9 mouse cellular contexts compared by ENCODE assay signal in the genomic region with DNA sequence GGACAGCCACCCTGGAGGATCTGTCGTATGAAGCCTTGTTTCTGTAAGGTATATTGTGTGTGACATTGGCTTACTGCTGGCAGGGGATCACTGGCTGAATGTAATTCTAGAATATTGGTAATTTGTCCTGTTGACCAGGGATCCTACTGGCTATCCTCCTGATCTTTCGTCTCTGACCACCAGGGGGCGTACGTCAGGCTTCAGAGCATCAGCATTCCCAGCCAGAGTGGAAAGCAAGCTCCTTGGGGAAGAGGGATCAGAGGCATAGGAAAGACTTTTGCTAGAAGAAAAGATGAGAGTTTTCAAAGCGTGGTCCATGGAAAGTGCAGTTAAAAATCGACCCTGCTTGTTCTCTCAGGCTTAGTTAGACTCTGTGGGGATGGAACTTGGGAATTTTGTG. TPM values are rescaled to one million over a fixed set of nuclear protein-coding genes. Genes with fewer than 3 reads are reported as not detected.
A peak's percentile ranks its signal among the peaks of the same experiment; 100 is the strongest.
DNase-seq lines count a peak whose midpoint lies in the region; ATAC-seq and TF ChIP-seq lines count a peak whose summit lies in the region.
"Had no signal": no experiment of that assay in that cellular context is flagged by ENCODE, and none has a peak within 500 bp of the region (broad histone marks: within the 10 kb centered on the region; RNA-seq: fewer than 3 reads in every experiment).

No protein-coding gene starts in this region.

- no peak overlapping the region for H3K4me3 ChIP-seq in heart, embryonic 12.5 days
- H3K4me3 ChIP-seq in cortical plate, adult 2 months (ENCODE audit: insufficient read depth, low read length): no peak overlapping the region
- H3K4me3 ChIP-seq: neural tube, embryonic 13.5 days had no signal

- under 1% methylated on average over 6 of the region's 6 CpGs for WGBS in heart, embryonic 12.5 days

- TF ChIP-seq CTCF in cortical plate, adult 2 months (IDR thresholded peaks at IDR 0.05; ENCODE audit: extremely low read depth, insufficient read depth, low read length): peak; percentile 92

- no peaks in the 10 kb centered on the region for H3K36me3 ChIP-seq in heart, embryonic 12.5 days
- H3K36me3 ChIP-seq: neural tube, embryonic 13.5 days had no signal

- 0 out of 2 replicates have a peak, but pooled peaks cover 3% of the 10 kb centered on the region for H3K4me1 ChIP-seq in heart, embryonic 12.5 days (replicated peaks)
- no peaks in the 10 kb centered on the region for H3K4me1 ChIP-seq in cortical plate, adult 2 months (ENCODE audit: control insufficient read depth, insufficient read depth, low read length)
- H3K4me1 ChIP-seq: neural tube, embryonic 13.5 days had no signal

- ATAC-seq in heart, embryonic 12.5 days (ENCODE audit: insufficient number of reproducible peaks, low FRiP score): no peak

- no peaks in the 10 kb centered on the region for H3K9me3 ChIP-seq in heart, embryonic 12.5 days (replicated peaks)
- H3K9me3 ChIP-seq: neural tube, embryonic 13.5 days had no signal

- no peak for TF ChIP-seq POLR2A in cortical plate, adult 2 months (IDR thresholded peaks at IDR 0.05; ENCODE audit: extremely low read depth, insufficient read depth, low read length)

- H3K4me2 ChIP-seq in heart, embryonic 12.5 days: no peak overlapping the region
- H3K4me2 ChIP-seq: neural tube, embryonic 13.5 days had no signal

- H3K27ac ChIP-seq in heart, embryonic 12.5 days (ENCODE audit: poor library complexity, severe bottlenecking): no peak overlapping the region
- H3K27ac ChIP-seq in cortical plate, adult 2 months (ENCODE audit: insufficient read depth, low read length): no peak overlapping the region
- H3K27ac ChIP-seq: neural tube, embryonic 13.5 days had no signal

- no peaks in the 10 kb centered on the region for H3K27me3 ChIP-seq in heart, embryonic 12.5 days (replicated peaks)
- H3K27me3 ChIP-seq: neural tube, embryonic 13.5 days had no signal

- DNase-seq in heart, adult 11 months: peak; percentile 98
- peak; percentile 85 to 89 for DNase-seq in adrenal gland, adult 18-20 months (ENCODE audit: low spot score in 2 of 2)
- DNase-seq in heart, adult 9 months (ENCODE audit: low spot score in 2 of 2): peak; percentile 62 to 80
- DNase-seq in left cerebral cortex, adult 18-20 months (ENCODE audit: low spot score in 2 of 2): peak; percentile 87 to 94
- DNase-seq in naive thymus-derived CD4-positive, alpha-beta T cell, adult 2 months (ENCODE audit: low read depth): peak; percentile 78
- DNase-seq in telencephalon, adult 2 months (ENCODE audit: low read depth, low spot score): peak; percentile 39

- no peak overlapping the region for H3K9ac ChIP-seq in heart, embryonic 12.5 days
- H3K9ac ChIP-seq: neural tube, embryonic 13.5 days had no signal

RNA-seq across cellular contexts. Expression of a gene that starts 12.2 kb away (rescaled TPM):
- 0.51 TPM in 1 of 2 replicates, not detected in the other for polyA plus RNA-seq in heart, embryonic 12.5 days (2016; fragmentation: Nextera tagmentation; extraction: Ambion mirVana)
- not detected for total RNA-seq in adrenal gland, adult 18-20 months (2021)
- polyA plus RNA-seq in cortical plate, adult 2 months (2012; rRNA removed): not detected in 2 replicates
- total RNA-seq in left cerebral cortex, adult 18-20 months (2021): not detected

RNA-seq across cellular contexts. Expression of a gene that starts 25.8 kb away (rescaled TPM):
- polyA plus RNA-seq in heart, embryonic 12.5 days (2016; fragmentation: Nextera tagmentation; extraction: Ambion mirVana): 154 and 164 TPM in 2 replicates
- total RNA-seq in adrenal gland, adult 18-20 months (2021): 10 to 100 TPM; 45.9 to 56.8 TPM
- polyA plus RNA-seq in cortical plate, adult 2 months (2012; rRNA removed): 72.7 and 73.3 TPM in 2 replicates
- 100 to 1,000 TPM; 132 to 140 TPM for total RNA-seq in left cerebral cortex, adult 18-20 months (2021)

RNA-seq across cellular contexts. Expression of a gene that starts 50.3 kb away (rescaled TPM):
- polyA plus RNA-seq in heart, embryonic 12.5 days (2016; fragmentation: Nextera tagmentation; extraction: Ambion mirVana): 1.2 and 1.5 TPM in 2 replicates
- total RNA-seq in adrenal gland, adult 18-20 months (2021): not detected
- not detected in 2 replicates for polyA plus RNA-seq in cortical plate, adult 2 months (2012; rRNA removed)
- total RNA-seq in left cerebral cortex, adult 18-20 months (2021): not detected

RNA-seq across cellular contexts. Expression of a gene that starts 51.3 kb away (rescaled TPM):
- polyA plus RNA-seq in heart, embryonic 12.5 days (2016; fragmentation: Nextera tagmentation; extraction: Ambion mirVana): 4.4 and 4.9 TPM in 2 replicates
- 10 to 100 TPM; 71.1 to 98.0 TPM for total RNA-seq in adrenal gland, adult 18-20 months (2021)
- polyA plus RNA-seq in cortical plate, adult 2 months (2012; rRNA removed): 15.4 and 17.2 TPM in 2 replicates
- 10 to 100 TPM; 66.4 to 68.7 TPM for total RNA-seq in left cerebral cortex, adult 18-20 months (2021)

Comparison
In these comparisons a context has a peak if more than half of its experiments do, and no peak if none do; other contexts are left out.
1. DNase-seq: peak in every context shown above with its lines; median percentile 98 in heart, adult 11 months; 90 in left cerebral cortex, adult 18-20 months; 87 in adrenal gland, adult 18-20 months; 78 in naive thymus-derived CD4-positive, alpha-beta T cell, adult 2 months; 71 in heart, adult 9 months; 39 in telencephalon, adult 2 months.